Mouse (Mus musculus) adrenal gland, postnatal 25 days (tissue): ENCODE measurements around the gene Atg4a. TPM values are rescaled to one million over a fixed set of nuclear protein-coding genes. Genes with fewer than 3 reads are reported as not detected.

Source experiments
- DNase-seq: peaks from one replicate; pipeline ENCODE4 v3.0.0; 2021; ENCODE audit warnings: mixed read lengths
- total RNA-seq: library from RNA; stranded (reverse); gene quantifications from 2 replicates; pipeline ENCODE4 v1.2.3, GENCODE M21; 2021

The Atg4a gene
- total RNA-seq, 1 experiment from 2014 or later: 14.7 TPM

- no peak for DNase-seq
Measured at GRCm38 (mm10) chrX:141160371-141160770, 203.7 kb downstream of the Atg4a start.

DNA sequence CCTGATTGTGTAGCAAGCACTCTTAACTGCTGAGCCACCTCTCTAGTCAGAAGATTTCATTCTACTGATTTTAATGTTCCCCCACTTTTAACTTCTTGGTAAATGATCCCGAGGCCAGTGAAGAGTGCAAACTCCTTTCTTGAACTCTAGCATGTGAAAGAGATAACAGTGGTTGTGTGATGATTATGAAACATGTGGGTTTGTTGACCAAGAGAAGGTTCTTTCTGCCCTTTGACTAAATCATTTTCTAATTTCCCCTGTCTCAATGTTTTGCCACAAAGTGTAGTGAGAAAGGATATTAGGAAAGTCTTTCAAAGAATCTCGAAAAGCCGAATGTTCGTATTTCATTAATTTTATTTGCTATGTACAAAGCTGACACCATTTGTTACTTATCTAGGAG lies 208.4 kb downstream of the Atg4a start:
- DNase-seq: no peak

- DNase-seq: no peak
Measured at GRCm38 (mm10) chrX:141175353-141175752, 218.6 kb downstream of the Atg4a start.

- DNase-seq: no peak
Measured at GRCm38 (mm10) chrX:141195036-141195435, 238.3 kb downstream of the Atg4a start.

DNA sequence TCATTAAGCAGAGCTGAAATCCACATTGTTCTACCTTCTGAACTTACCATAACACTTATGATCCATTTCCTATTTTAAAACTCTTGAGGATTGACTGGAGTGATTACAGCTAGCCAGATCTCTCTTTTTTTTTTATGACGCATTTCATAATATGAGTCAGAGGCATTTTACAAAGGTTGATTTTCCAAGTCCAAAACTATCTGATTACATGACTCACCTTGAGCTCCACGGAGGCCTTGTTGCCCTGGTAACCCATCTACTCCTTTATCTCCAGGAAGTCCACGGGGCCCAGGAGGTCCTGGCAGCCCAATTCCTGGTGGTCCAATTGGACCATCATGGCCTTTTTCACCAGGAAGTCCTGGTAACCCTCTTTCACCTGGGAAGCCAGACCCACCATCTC lies 242.3 kb downstream of the Atg4a start:
- no peak for DNase-seq

DNA sequence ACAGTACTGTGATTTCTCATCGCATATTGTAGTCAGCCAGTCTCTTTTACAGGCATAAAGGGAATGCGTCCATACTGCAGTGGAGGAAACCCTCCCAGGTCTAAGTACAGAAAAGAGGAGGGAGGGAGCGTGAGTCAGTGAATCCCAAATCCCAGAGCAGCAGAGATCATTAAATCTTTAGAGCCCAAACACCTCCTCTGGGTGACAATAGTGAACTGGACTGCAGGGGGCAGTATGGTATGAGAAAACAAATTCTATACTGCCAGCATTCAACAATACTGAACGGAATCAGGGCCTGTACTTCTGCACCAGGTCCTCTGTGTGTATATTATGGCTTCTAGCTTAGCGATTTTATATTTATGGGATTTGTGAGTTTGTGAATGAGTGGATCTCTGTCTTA lies 256.1 kb downstream of the Atg4a start:
- DNase-seq: peak; percentile 7

Other genes with a start within 250 kb of the Atg4a start
- not detected in 2 replicates for gene Tex13b, start 143.5 kb upstream of the Atg4a start, total RNA-seq
- not detected in 2 replicates for gene Vsig1, start 49.3 kb upstream of the Atg4a start, total RNA-seq
- gene Psmd10, start 179 bp upstream of the Atg4a start, total RNA-seq: 27.4 and 33.5 TPM in 2 replicates